Mouse (Mus musculus) bone marrow macrophage, adult 2 months (primary cell): ENCODE measurements around the gene Gm20547.

Experiments used
- CTCF ChIP-seq: IDR thresholded peaks from 2 replicates; pipeline ENCODE4 v1.5.1; 2012; ENCODE audit warnings: low read depth, mild to moderate bottlenecking, low read length, moderate library complexity
- POLR2A ChIP-seq: IDR thresholded peaks from 2 replicates; pipeline ENCODE4 v1.6.1; 2012; ENCODE audit warnings: mild to moderate bottlenecking, low read depth, low read length, borderline replicate concordance

- TF ChIP-seq CTCF (peak; percentile 92), POLR2A (no peak)
Observed at GRCm38 (mm10) chr17:34911945-34912351, 30.1 kb upstream of the Gm20547 start.
